Mouse (Mus musculus): ENCODE data around the gene Kctd18.

- TF ChIP-seq CTCF (IDR thresholded peaks at IDR 0.05; ENCODE audit: low read depth) = no peak
- TF ChIP-seq EP300 (IDR thresholded peaks at IDR 0.05; ENCODE audit: low read depth) = no peak
Observed at GRCm38 (mm10) chr1:57917342-57917741, 101.4 kb downstream of the Kctd18 start.

Measured in liver, embryonic 14.5 days (tissue).